Mouse (Mus musculus) hindbrain, embryonic 11.5 days (tissue): ENCODE data around the gene Cdh13. TPM values are rescaled to one million over a fixed set of nuclear protein-coding genes. Genes with fewer than 3 reads are reported as not detected.

Experiments used
- ATAC-seq: fragments of 200-750 bp; cut with Nextera tagmentation; 2 replicates; pipeline ENCODE4 v1.8.0; 2017; ENCODE audit warnings: mild to moderate bottlenecking, moderate TSS enrichment, moderate library complexity; ENCODE audit not compliant: low FRiP score
- DNase-seq: peaks from one replicate; pipeline ENCODE4 v3.0.0-alpha.2; 2015; ENCODE audit warnings: low spot score
- H3K27ac ChIP-seq: fragments of 300-500 bp; sonication (generic); 2 replicates; pipeline ENCODE4 v1.5.1; 2014; ENCODE audit warnings: mild to moderate bottlenecking, low read depth, low read length
- H3K27me3 ChIP-seq: fragments of 300-500 bp; sonication (generic); 2 replicates; pipeline ENCODE4 v1.6.1; 2014; ENCODE audit warnings: mild to moderate bottlenecking, low read length, moderate library complexity, mixed read lengths; ENCODE audit not compliant: control insufficient read depth, insufficient read depth
- H3K36me3 ChIP-seq: fragments of 300-500 bp; sonication (generic); 2 replicates; pipeline ENCODE4 v1.6.1; 2014; ENCODE audit warnings: mild to moderate bottlenecking, low read length, moderate library complexity, mixed read lengths; ENCODE audit not compliant: control insufficient read depth, insufficient read depth
- H3K4me1 ChIP-seq: fragments of 300-500 bp; sonication (generic); replicated peaks from 2 replicates; pipeline ENCODE4 v1.6.1; 2014; ENCODE audit warnings: low read length, mixed read lengths; ENCODE audit not compliant: control insufficient read depth, insufficient read depth
- H3K4me2 ChIP-seq: fragments of 300-500 bp; sonication (generic); replicated peaks from 2 replicates; pipeline ENCODE4 v1.6.1; 2014; ENCODE audit warnings: mild to moderate bottlenecking, low read depth, low read length
- H3K4me3 ChIP-seq: fragments of 300-500 bp; sonication (generic); 2 replicates; pipeline ENCODE4 v1.5.1; 2014; ENCODE audit warnings: low read depth, low read length
- H3K9ac ChIP-seq: fragments of 300-500 bp; sonication (generic); 2 replicates; pipeline ENCODE4 v1.6.1; 2014; ENCODE audit warnings: low read depth, low read length
- H3K9me3 ChIP-seq: fragments of 300-500 bp; sonication (generic); 2 replicates; pipeline ENCODE4 v1.6.1; 2016; ENCODE audit warnings: low read length; ENCODE audit not compliant: control insufficient read depth
- WGBS: fragments of 180-500 bp; shearing (Covaris S2); extraction: QIAGEN DNeasy Blood & Tissue Kit; methylation state at CpG from one replicate; pipeline ENCODE4 v1.1.7; 2014; 5-methylcytosine and 5-hydroxymethylcytosine counted together
- polyA plus RNA-seq: library from polyadenylated mRNA; unstranded; fragments of >200 nt; fragmentation: Nextera tagmentation; extraction: Ambion mirVana; gene quantifications from 2 replicates; pipeline ENCODE4 v1.2.1, GENCODE M21; 2014

Gene Cdh13
- polyA plus RNA-seq, 1 experiment from 2014 or later = 14.6 TPM

DNA sequence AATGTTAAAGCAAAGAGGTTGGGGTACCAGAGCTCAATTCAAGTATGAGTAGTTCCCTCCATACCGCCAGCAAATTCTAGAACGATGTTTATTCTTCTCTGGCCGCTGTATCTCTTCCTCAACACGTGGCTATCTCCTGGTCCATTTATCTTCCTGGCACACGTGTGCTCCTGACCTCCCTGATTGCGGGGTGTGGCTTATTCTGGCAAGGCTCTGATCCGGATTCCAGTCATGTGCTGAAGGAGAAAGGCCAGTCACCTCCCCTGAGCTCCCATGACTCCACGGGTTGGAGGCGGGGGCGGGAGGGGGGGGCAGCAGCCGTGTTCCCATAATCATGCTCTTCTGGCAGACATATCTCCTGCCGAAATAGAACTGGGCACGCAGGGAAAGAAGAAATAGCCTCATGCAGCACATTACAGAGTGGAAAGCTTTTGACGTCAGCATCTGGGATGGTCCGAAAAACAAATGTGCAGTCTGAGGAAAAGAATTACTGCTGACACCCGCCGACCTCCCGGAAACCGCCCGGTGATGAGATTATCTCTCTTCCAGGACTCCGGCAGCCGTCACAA, 417.9 kb downstream of the Cdh13 start:
- Histone ChIP-seq H3K27me3 (no peaks in the 10 kb centered on the region), H3K9me3 (no peaks in the 10 kb centered on the region), H3K4me1 (no peaks in the 10 kb centered on the region), H3K4me2 (no peak overlapping the region), H3K36me3 (no peaks in the 10 kb centered on the region), H3K27ac (no peak overlapping the region), H3K4me3 (no peak overlapping the region), H3K9ac (no peak overlapping the region)
- ATAC-seq (no peak), DNase-seq (no peak)
- 91% methylated on average over 22 of the region's 22 CpGs for WGBS

DNA sequence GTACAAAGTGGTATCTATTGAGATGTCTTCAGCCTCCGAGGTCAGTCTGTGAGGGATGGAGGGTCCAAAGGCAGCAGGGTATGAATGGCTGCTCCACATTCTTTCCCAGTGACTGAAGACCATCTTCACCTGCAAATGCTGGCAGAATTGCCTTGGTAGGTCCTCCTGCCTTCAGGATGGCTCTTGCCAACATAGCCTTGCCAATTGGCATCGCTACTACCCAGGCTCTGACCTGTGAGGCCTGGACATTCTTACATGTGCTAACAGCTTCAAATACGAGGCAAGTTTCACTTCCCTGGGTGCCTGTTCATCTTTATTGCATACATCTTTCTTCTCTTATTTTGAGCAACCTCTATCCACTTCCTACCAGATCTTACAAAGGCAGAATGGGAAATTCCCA, 425.8 kb downstream of the Cdh13 start:
- no peak overlapping the region for H3K27ac ChIP-seq
- no peaks in the 10 kb centered on the region for H3K36me3 ChIP-seq
- no peak overlapping the region for H3K4me3 ChIP-seq
- no peak overlapping the region for H3K4me2 ChIP-seq
- H3K9ac ChIP-seq = no peak overlapping the region
- no peaks in the 10 kb centered on the region for H3K9me3 ChIP-seq
- no peak for ATAC-seq
- H3K4me1 ChIP-seq = no peaks in the 10 kb centered on the region
- no peaks in the 10 kb centered on the region for H3K27me3 ChIP-seq
- WGBS = 85% methylated on average over 3 of the region's 3 CpGs
- DNase-seq = no peak

DNA sequence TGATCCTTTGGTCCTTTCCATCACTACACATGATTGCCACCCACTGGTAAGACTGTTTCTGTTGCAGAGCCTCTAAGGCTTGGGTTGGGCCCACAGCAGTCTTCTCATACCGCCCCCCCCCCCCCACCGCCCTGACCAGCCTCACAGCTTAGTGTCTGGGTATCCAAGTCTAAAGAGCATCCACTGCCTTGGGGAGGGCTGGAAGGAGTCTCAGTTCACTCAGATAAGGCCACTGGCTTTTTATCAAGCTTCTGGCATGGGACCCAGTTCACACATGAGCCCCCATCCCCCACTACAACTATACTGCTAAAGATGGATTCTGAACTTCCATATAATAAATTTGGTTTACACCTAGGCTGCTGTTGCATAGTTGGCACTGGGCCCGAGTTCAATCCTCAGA, 428.1 kb downstream of the Cdh13 start:
- Histone ChIP-seq H3K4me1 (no peaks in the 10 kb centered on the region), H3K27me3 (no peaks in the 10 kb centered on the region), H3K9me3 (no peaks in the 10 kb centered on the region), H3K4me3 (no peak overlapping the region), H3K4me2 (no peak overlapping the region), H3K9ac (no peak overlapping the region), H3K27ac (no peak overlapping the region), H3K36me3 (no peaks in the 10 kb centered on the region)
- WGBS = 82% methylated on average over 3 of the region's 3 CpGs
- DNase-seq = no peak
- no peak for ATAC-seq

- DNase-seq = no peak
- H3K4me3 ChIP-seq = no peak overlapping the region
- 80% methylated on average over 11 of the region's 11 CpGs for WGBS
- H3K36me3 ChIP-seq = no peaks in the 10 kb centered on the region
- no peaks in the 10 kb centered on the region for H3K4me1 ChIP-seq
- H3K27me3 ChIP-seq = no peaks in the 10 kb centered on the region
- no peak overlapping the region for H3K4me2 ChIP-seq
- H3K9ac ChIP-seq = no peak overlapping the region
- H3K9me3 ChIP-seq = no peaks in the 10 kb centered on the region
- ATAC-seq = no peak
- no peak overlapping the region for H3K27ac ChIP-seq
Measured at GRCm38 (mm10) chr8:118713111-118713510, 429.6 kb downstream of the Cdh13 start.

DNA sequence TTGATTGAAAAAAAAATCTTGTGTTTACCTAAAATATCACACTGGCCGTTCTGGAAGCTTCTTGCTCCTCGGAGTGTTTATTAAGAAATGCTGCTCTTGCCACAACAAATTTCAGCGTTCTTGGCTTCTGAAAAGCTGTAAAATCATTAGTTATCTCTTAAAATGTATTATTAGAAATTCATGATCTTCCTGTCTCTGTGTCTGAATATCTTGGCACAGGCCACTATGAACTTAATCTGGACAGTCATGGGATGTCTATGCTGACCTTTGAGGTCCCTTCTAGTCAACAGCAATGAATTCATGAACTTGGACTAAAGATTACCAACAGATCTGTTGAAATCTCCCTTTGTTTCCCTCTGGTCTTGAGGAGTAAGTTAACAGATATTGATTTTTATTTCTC, 430.1 kb downstream of the Cdh13 start:
- ATAC-seq = no peak
- no peak overlapping the region for H3K4me2 ChIP-seq
- H3K9ac ChIP-seq = no peak overlapping the region
- no peaks in the 10 kb centered on the region for H3K9me3 ChIP-seq
- no peaks in the 10 kb centered on the region for H3K4me1 ChIP-seq
- no peak for DNase-seq
- no peak overlapping the region for H3K27ac ChIP-seq
- no peaks in the 10 kb centered on the region for H3K27me3 ChIP-seq
- H3K36me3 ChIP-seq = no peaks in the 10 kb centered on the region
- WGBS = 93% methylated on average over 3 of the region's 3 CpGs
- no peak overlapping the region for H3K4me3 ChIP-seq

DNA sequence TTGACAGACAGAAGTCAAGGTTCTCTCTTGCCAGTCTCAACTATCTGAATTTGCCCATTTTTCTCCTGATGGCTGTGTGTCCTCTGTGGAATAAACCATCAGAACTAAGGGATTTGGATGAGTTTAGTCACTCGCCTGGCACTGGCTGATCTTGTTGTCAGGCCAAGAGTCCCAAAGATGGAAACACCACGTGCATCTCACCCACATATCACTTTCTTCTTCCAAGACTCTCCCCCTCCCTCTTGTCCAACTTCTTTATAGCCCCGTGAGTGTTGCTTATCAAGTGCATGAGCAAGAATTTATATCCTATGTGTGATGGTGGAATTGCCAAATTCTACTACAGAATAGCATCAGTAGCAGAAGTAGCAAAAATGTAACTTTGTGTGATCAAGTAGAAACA, 439.4 kb downstream of the Cdh13 start:
- Histone ChIP-seq H3K27ac (no peak overlapping the region), H3K4me2 (no peak overlapping the region), H3K4me1 (no peaks in the 10 kb centered on the region), H3K27me3 (no peaks in the 10 kb centered on the region), H3K4me3 (no peak overlapping the region), H3K9me3 (no peaks in the 10 kb centered on the region), H3K36me3 (no peaks in the 10 kb centered on the region), H3K9ac (no peak overlapping the region)
- ATAC-seq = no peak
- 87% methylated on average over 3 of the region's 3 CpGs for WGBS
- no peak for DNase-seq

DNA sequence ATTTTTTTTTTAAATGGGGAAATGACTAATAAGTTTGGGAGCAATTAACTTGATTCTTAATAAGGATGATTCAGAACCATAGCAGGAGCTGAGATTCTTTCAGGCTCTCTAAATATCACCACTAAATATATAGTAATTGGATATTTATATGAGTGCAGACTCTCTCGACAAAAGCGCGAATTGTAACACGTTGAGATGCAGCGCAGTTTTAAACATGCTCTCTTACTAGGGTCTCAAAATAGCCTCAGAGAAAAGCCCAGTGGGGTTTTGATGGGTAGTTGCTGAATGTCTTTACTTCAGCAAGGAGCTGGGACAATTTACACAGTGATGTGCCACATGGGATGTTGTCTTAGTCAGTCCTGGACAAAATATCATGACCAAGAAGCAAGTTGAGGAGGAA, 442.1 kb downstream of the Cdh13 start:
- Histone ChIP-seq H3K27me3 (no peaks in the 10 kb centered on the region), H3K4me3 (no peak overlapping the region), H3K4me2 (no peak overlapping the region), H3K4me1 (no peaks in the 10 kb centered on the region), H3K9me3 (no peaks in the 10 kb centered on the region), H3K9ac (no peak overlapping the region), H3K36me3 (no peaks in the 10 kb centered on the region), H3K27ac (no peak overlapping the region)
- DNase-seq = no peak
- WGBS = 95% methylated on average over 5 of the region's 5 CpGs
- no peak for ATAC-seq

- no peak overlapping the region for H3K9ac ChIP-seq
- no peak overlapping the region for H3K4me3 ChIP-seq
- H3K36me3 ChIP-seq = no peaks in the 10 kb centered on the region
- H3K27ac ChIP-seq = no peak overlapping the region
- H3K27me3 ChIP-seq = no peaks in the 10 kb centered on the region
- DNase-seq (no peak), ATAC-seq (no peak)
- WGBS = 87% methylated on average over 5 of the region's 5 CpGs
- H3K4me2 ChIP-seq = no peak overlapping the region
- H3K4me1 ChIP-seq = no peaks in the 10 kb centered on the region
- no peaks in the 10 kb centered on the region for H3K9me3 ChIP-seq
Measured at GRCm38 (mm10) chr8:118741781-118742180, 458.2 kb downstream of the Cdh13 start.

DNA sequence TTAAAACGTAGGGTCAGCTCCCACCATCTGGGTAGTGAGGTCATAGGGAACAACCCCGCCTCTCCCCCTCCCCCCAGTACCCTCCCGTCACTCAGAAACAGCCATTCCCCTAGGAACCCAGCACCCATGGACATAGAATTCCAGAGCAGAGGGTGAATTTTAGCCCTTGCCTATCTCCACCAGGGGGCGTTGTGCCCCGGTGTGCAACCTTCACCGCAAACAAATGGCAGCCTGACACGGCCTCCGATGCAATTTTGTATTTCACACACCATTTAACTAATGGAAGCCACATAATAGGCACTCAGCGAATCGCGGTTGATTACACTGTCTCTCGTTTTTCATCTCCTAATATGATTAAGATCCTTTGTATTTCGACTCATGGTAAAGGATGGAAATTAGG, 461.5 kb downstream of the Cdh13 start:
- 83% methylated on average over 13 of the region's 13 CpGs for WGBS
- H3K27ac ChIP-seq = no peak overlapping the region
- H3K27me3 ChIP-seq = no peaks in the 10 kb centered on the region
- ATAC-seq (no peak), DNase-seq (no peak)
- H3K9me3 ChIP-seq = no peaks in the 10 kb centered on the region
- no peak overlapping the region for H3K9ac ChIP-seq
- H3K4me3 ChIP-seq = no peak overlapping the region
- H3K36me3 ChIP-seq = no peaks in the 10 kb centered on the region
- H3K4me1 ChIP-seq = no peaks in the 10 kb centered on the region
- no peak overlapping the region for H3K4me2 ChIP-seq
